Mouse (Mus musculus) kidney, postnatal 10 days (tissue): ENCODE measurements around the gene Neb.

Source experiments
- DNase-seq: peaks from one replicate; pipeline ENCODE4 v3.0.0; 2021; ENCODE audit warnings: mixed read lengths

Gene Neb

GRCm38 (mm10) chr2:52304554-52304953, 73.7 kb downstream of the Neb start:
- no peak for DNase-seq

DNA sequence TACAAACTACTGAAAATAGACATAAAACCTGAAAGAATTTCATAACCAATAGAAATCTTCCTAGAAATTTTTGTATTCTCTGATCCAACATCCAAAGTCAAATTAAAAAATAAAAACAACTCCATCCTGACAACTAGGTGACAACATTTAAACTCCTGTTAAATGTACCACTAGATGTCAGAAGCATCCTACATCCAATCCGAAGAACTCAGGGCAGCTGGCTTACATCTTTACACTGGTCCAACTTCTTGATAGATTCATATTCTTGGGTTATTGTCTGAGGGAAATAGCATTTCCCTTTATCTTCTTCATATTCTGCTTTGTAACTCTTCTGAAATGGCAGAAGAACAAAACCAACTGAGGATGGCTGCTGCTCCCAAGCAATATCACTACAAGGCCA, 74.9 kb downstream of the Neb start:
- peak; percentile 49 for DNase-seq

GRCm38 (mm10) chr2:52297969-52298368, 80.3 kb downstream of the Neb start:
- DNase-seq, result no peak

GRCm38 (mm10) chr2:52296779-52297178, 81.5 kb downstream of the Neb start:
- DNase-seq, result no peak

GRCm38 (mm10) chr2:52287436-52287835, 90.8 kb downstream of the Neb start:
- DNase-seq, result no peak

DNA sequence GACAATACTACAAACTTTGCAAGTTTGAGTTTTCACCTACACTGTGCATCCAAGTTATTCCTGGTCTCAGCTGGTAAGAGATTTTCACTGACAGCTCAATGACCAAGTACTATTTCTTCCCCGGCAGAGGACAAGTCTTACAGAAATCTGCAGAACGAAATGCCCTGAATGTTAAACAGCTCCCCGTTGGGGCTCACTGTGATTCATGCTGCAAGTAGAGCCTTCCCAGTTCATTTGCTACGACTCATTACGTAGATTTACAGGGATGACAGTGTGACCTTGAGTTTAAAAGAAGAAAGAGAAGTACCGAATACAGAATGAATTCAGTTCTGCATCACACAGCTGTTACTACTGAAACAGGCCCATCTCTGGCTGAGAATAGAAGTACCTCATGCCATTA, 91.9 kb downstream of the Neb start:
- no peak for DNase-seq

DNA sequence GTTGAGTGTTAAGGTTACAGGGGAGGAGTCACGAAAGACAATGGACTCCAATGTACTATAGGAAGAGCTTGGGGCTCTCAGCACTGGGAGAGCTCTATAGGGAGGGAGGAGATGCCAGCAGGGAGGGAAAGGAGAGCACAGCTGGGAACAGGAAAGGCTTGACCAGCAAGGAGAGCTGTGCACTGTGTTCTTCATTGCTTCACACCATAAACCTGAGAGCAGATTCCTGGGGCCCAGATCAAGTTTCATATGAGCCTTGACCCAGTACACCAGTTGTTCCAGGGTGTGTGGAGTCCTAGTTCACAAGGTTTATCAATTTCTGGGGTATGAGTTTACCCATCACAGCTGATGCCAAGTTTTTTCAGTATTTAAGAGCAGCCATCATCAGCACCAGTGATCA, 106.1 kb downstream of the Neb start:
- DNase-seq, result no peak

DNA sequence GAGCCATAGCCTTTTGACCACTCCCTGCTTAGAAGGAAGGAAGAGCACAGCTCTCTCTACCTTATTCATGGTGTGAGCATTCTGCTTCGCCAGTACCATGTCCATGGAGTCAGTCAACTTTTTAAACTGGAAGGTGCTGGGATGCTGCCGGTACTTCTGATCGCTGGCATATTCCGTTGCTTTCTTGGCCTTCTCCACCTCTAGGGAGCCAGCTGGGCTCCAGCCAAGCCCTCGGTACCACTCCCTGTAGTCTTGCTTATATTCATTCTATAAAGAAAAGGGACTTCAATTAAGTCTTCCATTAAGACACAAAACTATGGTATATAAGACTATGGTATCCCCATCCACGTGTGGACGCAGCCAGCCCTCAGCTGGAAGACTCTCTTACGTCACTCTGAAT, 107.4 kb downstream of the Neb start:
- DNase-seq, result no peak

- peak; percentile 54 for DNase-seq
These were observed 116.1 kb downstream of the Neb start for GRCm38 (mm10) chr2:52262149-52262548.

DNA sequence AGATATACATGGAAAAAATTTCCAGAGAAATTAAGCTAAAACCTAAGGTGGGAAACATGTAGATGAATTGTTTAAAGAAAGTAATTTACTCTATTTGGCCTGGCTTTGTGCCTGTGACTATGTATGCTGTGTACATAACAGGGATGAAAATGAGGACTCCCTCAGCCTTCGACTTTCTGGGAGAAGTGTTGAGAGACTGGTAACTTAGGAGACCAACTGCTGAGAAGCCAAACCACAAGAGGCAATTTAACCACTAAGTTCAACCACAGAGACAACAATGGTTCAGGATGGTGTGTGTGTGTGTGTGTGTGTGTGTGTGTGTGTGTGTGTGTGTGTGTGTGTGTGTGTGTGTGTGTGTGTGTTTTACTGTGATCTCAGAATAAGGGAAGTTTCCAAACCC, 126.2 kb downstream of the Neb start:
- DNase-seq, result no peak

- no peak for DNase-seq
These were observed 129.9 kb downstream of the Neb start for GRCm38 (mm10) chr2:52248316-52248826.

DNA sequence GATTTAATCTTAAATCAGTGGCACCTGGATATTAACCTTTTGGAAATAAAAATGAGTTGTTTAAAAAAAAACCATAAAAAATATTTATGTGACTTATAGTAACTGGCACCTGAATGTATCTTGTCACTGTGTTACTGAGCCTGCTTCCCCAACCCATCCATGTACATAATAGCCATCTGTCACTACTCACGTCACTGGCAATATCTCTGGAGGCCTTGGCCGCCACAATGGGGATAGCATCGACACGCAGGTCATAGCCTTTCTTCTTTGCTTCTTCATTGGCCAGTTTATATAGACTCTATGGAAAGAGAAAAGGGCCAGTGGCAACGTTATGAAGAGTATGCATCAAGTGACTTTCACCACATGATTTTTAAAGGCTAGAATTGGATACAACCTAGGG, 133.2 kb downstream of the Neb start:
- DNase-seq, result no peak

DNA sequence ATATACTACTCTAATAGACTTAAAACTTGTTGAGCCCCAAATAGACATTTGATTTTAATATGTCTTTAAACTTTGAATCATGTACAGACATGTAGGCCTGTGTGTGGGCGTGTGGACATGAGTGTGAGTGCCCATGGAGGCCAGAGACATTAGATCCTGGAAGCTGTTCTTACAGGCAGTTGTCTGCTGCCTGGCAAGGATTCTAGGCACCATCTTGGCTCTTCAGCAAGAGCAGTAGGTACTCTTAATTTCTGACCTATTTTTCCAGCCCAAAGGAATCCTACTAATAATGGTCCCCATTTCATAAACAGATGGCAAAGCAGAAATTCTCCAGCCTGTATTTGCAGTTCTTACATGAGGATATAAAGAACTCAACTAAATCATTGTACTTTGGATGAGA, 135.6 kb downstream of the Neb start:
- DNase-seq, result no peak

DNA sequence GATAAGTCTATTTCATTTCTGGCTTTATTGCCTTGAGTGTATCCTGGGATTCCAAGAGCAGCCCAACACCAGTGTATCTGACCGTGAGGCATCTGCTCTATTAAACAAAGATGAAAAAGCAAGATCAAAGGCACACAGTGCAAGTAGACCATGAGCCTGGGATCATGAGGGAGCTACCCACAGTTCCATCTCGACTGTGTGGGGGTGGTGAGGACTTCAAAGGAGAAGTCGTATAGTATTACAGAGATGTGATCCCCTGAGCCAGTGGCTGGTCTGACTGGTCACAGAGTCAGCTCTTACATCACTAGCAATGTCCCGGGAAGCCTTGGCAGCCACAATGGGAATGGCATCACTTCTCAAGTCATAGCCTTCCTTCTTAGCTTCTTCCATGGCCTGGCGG, 140.4 kb downstream of the Neb start:
- DNase-seq, result no peak

- DNase-seq, result no peak
These were observed 150.7 kb downstream of the Neb start for GRCm38 (mm10) chr2:52227584-52227983.

DNA sequence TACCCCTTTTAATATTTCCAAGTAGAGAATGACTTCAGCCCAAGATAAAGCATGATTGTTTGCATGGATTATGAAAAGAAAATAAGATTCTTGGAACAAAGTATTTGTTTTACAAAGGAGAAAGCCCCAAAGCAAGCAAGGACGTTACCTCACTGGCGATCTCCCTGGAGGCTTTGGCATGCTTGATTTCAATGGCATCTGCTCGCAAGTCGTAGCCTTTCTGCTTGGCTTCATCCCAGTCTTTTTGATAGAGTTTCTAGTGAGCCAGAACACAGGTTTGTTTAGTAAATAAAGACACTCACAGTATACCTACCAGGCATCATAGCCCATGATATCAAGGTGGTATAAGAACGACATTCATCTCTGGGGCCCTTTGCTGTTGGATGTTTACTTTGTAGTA, 153.9 kb downstream of the Neb start:
- DNase-seq, result no peak

GRCm38 (mm10) chr2:52220074-52220473, 158.2 kb downstream of the Neb start:
- peak; percentile 16 for DNase-seq

DNA sequence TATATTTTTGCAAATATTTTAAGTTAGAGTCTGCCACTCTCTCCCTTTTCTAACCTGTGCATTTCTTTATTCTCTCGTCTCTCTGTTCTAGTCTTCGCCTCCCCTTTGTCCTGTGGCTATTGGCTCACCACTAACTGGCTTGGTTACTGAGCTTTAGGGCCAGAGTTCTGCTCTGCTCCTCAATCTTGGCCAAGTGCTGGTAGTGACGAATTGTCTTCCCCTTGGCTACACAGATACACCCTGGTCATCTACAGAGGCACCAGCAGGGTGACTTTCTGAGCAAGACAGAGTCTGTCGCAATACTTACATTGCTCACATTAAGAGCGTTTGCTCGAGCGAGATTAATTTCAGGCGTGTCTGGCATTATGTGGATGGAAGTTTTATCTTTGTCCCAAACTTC, 162.3 kb downstream of the Neb start:
- DNase-seq, result no peak

DNA sequence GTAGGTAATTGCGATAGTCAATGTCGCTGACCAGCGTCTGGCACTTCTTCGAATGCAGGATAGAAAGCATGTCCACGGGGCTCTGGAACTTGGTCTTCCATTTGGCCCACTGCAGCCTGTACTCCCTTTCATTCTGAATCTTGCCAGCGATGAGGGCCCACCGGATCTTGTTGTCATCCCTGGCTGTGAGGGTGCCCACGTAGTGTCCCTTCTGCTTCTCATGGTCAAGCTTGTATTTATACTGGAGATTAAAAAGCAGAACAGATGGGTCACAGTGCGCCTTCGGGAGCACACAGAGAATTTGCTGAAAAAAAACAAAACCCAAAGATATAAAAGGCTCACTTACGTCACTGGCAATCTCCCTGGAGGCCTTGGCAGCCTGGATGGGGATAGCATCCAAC, 165.7 kb downstream of the Neb start:
- no peak for DNase-seq

GRCm38 (mm10) chr2:52211358-52211899, 166.8 kb downstream of the Neb start:
- DNase-seq, result peak; percentile 45

- DNase-seq, result no peak
These were observed 167.6 kb downstream of the Neb start for GRCm38 (mm10) chr2:52210685-52211084.

GRCm38 (mm10) chr2:52204992-52205391, 173.3 kb downstream of the Neb start:
- DNase-seq, result no peak

DNA sequence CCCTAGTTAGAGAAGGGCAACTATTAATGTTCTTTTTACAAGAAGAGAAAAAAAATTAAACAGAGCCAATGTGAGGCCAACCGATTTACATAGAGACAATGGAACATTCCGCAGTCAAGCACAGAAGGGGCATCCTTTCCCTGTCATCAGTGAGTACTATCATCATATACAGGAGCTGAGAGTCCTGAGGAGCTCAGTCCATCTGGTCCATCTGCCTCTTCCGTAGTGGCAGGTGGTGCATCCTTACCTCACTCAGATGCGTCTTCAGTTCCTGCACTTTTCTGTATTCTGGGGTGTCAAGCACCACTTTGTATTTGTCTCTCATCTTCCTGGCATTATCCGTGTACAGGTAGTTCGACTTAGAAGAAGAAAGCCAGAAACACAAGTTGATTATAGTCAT, 184.6 kb downstream of the Neb start:
- DNase-seq, result no peak

GRCm38 (mm10) chr2:52179678-52180077, 198.6 kb downstream of the Neb start:
- no peak for DNase-seq

- DNase-seq, result no peak
These were observed 200.5 kb downstream of the Neb start for GRCm38 (mm10) chr2:52177726-52178125.

DNA sequence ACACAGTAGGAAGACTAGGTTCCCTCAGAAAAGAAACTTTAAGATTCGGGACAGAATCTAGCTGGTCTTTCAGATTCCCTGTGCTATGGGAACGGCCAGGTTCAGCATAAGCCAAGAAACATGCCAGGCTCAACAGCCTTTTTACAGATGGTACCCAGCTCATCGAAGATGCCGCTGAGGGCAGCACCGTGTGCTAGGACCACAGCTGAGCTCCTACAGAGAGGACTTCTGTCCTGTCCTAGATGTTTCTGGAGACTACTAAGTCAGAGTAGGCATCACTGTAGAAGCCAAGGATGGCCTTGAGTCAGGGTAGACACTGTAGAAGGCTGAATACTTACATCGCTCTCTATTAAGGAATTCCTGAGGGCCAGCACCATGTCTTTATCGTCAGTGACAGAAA, 201.1 kb downstream of the Neb start:
- no peak for DNase-seq
